Mouse (Mus musculus) liver, postnatal 0 days (tissue): Measurements from ENCODE around the gene Zfp990. TPM values are rescaled to one million over a fixed set of nuclear protein-coding genes. Genes with fewer than 3 reads are reported as not detected.
"Not testable (repeated sequence)": the region's sequence is repeated elsewhere in the genome, so short reads cannot be mapped to it uniquely, and the experiment has no call there.

Experiments used
- ATAC-seq: fragments of 200-750 bp; cut with Nextera tagmentation; 2 replicates; pipeline ENCODE4 v1.8.0; 2017; ENCODE audit warnings: mild to moderate bottlenecking, moderate library complexity
- DNase-seq: peaks from one replicate; pipeline ENCODE4 v3.0.0-alpha.2; 2016
- H3K27ac ChIP-seq: fragments of 300-500 bp; sonication (generic); 2 replicates; pipeline ENCODE4 v1.5.1; 2014; ENCODE audit warnings: antibody characterized with exemption, moderate library complexity, mild to moderate bottlenecking, low read depth
- H3K27me3 ChIP-seq: fragments of 300-500 bp; sonication (generic); 2 replicates; pipeline ENCODE4 v1.6.1; 2014; ENCODE audit warnings: low read length, control low read depth, mixed read lengths; ENCODE audit not compliant: insufficient read depth
- H3K36me3 ChIP-seq: fragments of 300-500 bp; sonication (generic); replicated peaks from 2 replicates; pipeline ENCODE4 v1.6.1; 2014; ENCODE audit warnings: mild to moderate bottlenecking, control low read depth, low read length, moderate library complexity, mixed read lengths; ENCODE audit not compliant: insufficient read depth
- H3K4me1 ChIP-seq: fragments of 300-500 bp; sonication (generic); 2 replicates; pipeline ENCODE4 v1.6.1; 2014; ENCODE audit warnings: antibody characterized with exemption, mild to moderate bottlenecking, control low read depth; ENCODE audit not compliant: insufficient read depth
- H3K4me2 ChIP-seq: fragments of 300-500 bp; sonication (generic); 2 replicates; pipeline ENCODE4 v1.6.1; 2014; ENCODE audit warnings: low read depth, mild to moderate bottlenecking, low read length, moderate library complexity, mixed read lengths
- H3K4me3 ChIP-seq: fragments of 300-500 bp; sonication (generic); 2 replicates; pipeline ENCODE4 v1.5.1; 2014; ENCODE audit warnings: low read depth, low read length
- H3K9ac ChIP-seq: fragments of 300-500 bp; sonication (generic); replicated peaks from 2 replicates; pipeline ENCODE4 v1.6.1; 2014; ENCODE audit warnings: mild to moderate bottlenecking, moderate library complexity
- H3K9me3 ChIP-seq: fragments of 300-500 bp; sonication (generic); 2 replicates; pipeline ENCODE4 v1.6.1; 2016; ENCODE audit warnings: mild to moderate bottlenecking, control low read depth, low read length, mixed read lengths
- CTCF ChIP-seq: sonication (generic); IDR thresholded peaks from 2 replicates; pipeline ENCODE4 v1.5.1; 2016; ENCODE audit warnings: antibody characterized with exemption, low read depth
- EP300 ChIP-seq: IDR thresholded peaks from 2 replicates; pipeline ENCODE4 v1.6.1; 2016; ENCODE audit warnings: antibody characterized with exemption, low read depth, mild to moderate bottlenecking
- WGBS: fragments of 180-500 bp; shearing (Covaris S2); extraction: QIAGEN DNeasy Blood & Tissue Kit; methylation state at CpG from one replicate; pipeline ENCODE4 v1.1.7; 2014; ENCODE audit not compliant: insufficient replicate concordance; 5-methylcytosine and 5-hydroxymethylcytosine counted together
- polyA plus RNA-seq: library from polyadenylated mRNA; unstranded; fragments of >200 nt; fragmentation: Nextera tagmentation; extraction: Ambion mirVana; gene quantifications from 2 replicates; pipeline ENCODE4 v1.2.1, GENCODE M21; 2015

Zfp990 gene
- polyA plus RNA-seq, 1 experiment from 2014 or later: not detected

GRCm38 (mm10) chr4:145564111-145564821 is 53.7 kb downstream of the Zfp990 start:
- H3K4me1 ChIP-seq: no peaks in the 10 kb centered on the region
- no peak overlapping the region for H3K4me2 ChIP-seq
- no peak for DNase-seq
- TF ChIP-seq CTCF (no peak), EP300 (no peak)
- H3K27me3 ChIP-seq: no peaks in the 10 kb centered on the region
- no peak overlapping the region for H3K9ac ChIP-seq
- no peak overlapping the region for H3K27ac ChIP-seq
- no peaks in the 10 kb centered on the region for H3K36me3 ChIP-seq
- ATAC-seq: no peak
- peaks cover 5% of the 10 kb centered on the region; the same call in 1 of the 2 replicates for H3K9me3 ChIP-seq
- WGBS: 57% methylated on average over 3 of the region's 3 CpGs
- H3K4me3 ChIP-seq: no peak overlapping the region

DNA sequence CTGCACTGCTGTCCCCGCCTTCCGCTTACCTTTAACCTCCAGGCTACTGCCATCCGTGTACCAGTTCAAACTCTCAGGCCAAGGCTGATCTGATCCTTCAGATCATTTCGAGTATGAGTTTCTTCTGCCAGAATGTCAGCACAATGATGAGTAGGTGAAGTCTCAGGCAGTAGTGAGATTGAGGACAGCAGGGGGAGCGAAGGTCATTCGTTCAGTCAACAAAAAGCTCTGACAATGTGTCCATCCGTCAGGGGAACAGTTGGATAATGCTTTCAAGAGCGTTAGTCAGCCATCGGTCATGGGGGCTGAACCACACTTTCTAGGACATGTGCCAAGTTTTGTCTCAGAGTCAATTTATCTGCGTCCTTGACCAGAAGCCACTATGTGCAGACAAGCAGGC is 59.9 kb downstream of the Zfp990 start:
- H3K27ac ChIP-seq, H3K9ac ChIP-seq, H3K4me3 ChIP-seq, H3K27me3 ChIP-seq, ATAC-seq, H3K4me2 ChIP-seq, H3K36me3 ChIP-seq, H3K9me3 ChIP-seq, DNase-seq, H3K4me1 ChIP-seq: not testable (repeated sequence)
- WGBS: 78% methylated on average over 5 of the region's 10 CpGs

GRCm38 (mm10) chr4:145576623-145577022 is 66.1 kb downstream of the Zfp990 start:
- H3K27me3 ChIP-seq, H3K27ac ChIP-seq, H3K4me2 ChIP-seq, H3K9me3 ChIP-seq, DNase-seq, ATAC-seq, H3K36me3 ChIP-seq, H3K9ac ChIP-seq, H3K4me1 ChIP-seq, H3K4me3 ChIP-seq: not testable (repeated sequence)
- 78% methylated on average over 8 of the region's 8 CpGs for WGBS

DNA sequence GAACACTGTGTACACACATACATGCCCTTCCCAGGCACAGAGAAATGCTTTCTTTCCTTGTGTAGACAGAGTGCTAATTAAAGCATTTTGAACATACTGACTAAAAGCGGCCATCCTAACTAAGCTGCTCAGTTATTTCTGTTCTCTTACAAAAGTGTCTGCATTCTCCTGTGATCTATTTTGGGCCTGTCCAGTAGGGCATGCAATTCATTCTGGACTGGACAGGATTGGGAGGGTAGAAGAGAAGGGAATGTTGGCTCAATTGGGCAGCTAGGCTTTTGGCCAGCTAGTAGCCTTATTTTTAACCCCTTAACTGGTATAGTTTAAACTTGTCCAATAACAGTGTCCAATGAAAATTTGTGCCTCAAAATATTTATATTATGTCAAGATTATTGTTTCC is 69.8 kb downstream of the Zfp990 start:
- not testable (repeated sequence) for H3K27ac ChIP-seq, H3K4me3 ChIP-seq, DNase-seq, H3K9me3 ChIP-seq, ATAC-seq, H3K4me2 ChIP-seq, H3K9ac ChIP-seq, H3K4me1 ChIP-seq, H3K27me3 ChIP-seq, H3K36me3 ChIP-seq
- WGBS: 80% methylated on average over 1 of the region's 1 CpGs

DNA sequence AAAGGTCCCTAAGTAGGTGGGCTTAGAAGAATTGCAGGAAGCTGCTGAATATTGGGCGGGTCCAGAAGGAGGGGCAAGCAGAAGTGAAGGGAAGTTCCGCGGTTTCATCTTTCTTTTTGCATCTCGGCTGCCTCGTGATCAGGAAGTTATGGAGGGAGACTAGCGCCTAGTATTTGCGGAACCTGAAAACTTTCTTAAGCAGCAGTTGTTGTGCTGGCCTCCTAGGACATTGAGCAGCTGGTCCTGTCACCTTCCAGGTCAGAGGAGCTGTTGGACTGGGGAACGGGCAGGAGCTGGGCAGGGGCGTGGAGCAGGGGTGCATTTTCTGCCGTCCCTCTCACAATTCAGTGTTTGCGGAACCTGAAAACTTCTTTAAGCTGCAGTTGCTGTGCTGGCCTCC is 74.5 kb downstream of the Zfp990 start, which contains the start of gene Gm13212:
TSS of gene Gm13212 (plus strand) at position 89 of the 400 bp plus-strand sequence.
- ATAC-seq: peak; percentile 73
- Histone ChIP-seq H3K4me2 (peak within 1 kb of the TSS; percentile 38; the same call in 1 of the 2 replicates), H3K9ac (0 out of 2 replicates have a peak within 1 kb of the TSS, but pooled peaks have one; percentile 21), H3K4me3 (peak within 1 kb of the TSS; percentile 33)
- H3K27me3 ChIP-seq, H3K27ac ChIP-seq, H3K4me1 ChIP-seq, H3K9me3 ChIP-seq, H3K36me3 ChIP-seq: not testable (repeated sequence)
- DNase-seq: peak; percentile 34
- 11% methylated on average over 11 of the region's 11 CpGs for WGBS

GRCm38 (mm10) chr4:145586046-145586445 is 75.5 kb downstream of the Zfp990 start:
- peak; percentile 33; the same call in 1 of the 2 replicates for ATAC-seq
- peak overlapping the region; percentile 38; the same call in 1 of the 2 replicates for H3K4me2 ChIP-seq
- WGBS: 75% methylated on average over 2 of the region's 2 CpGs
- not testable (repeated sequence) for H3K4me1 ChIP-seq, H3K27ac ChIP-seq, H3K4me3 ChIP-seq, H3K9me3 ChIP-seq, H3K27me3 ChIP-seq, H3K36me3 ChIP-seq, H3K9ac ChIP-seq, DNase-seq

Other genes with a start within 250 kb of the Zfp990 start
- 0.07 and 0.09 TPM in 2 replicates for gene Tnfrsf8, start 195.6 kb upstream of the Zfp990 start, polyA plus RNA-seq
- gene Gm13212, start 74.4 kb downstream of the Zfp990 start, polyA plus RNA-seq: 1.2 and 1.4 TPM in 2 replicates
- not detected in 2 replicates for gene Zfp980, start 159.9 kb downstream of the Zfp990 start, polyA plus RNA-seq